Mouse (Mus musculus): ENCODE data around the gene Col16a1. TPM values are rescaled to one million over a fixed set of nuclear protein-coding genes. Genes with fewer than 3 reads are reported as not detected.

The Col16a1 gene
- total and polyA plus RNA-seq, 2 experiments from 2014 or later, result 13.1 to 19.9 TPM

- TF ChIP-seq CTCF (IDR thresholded peaks at IDR 0.05; ENCODE audit: low read depth), result no peak
- no peak overlapping the region for H3K9ac ChIP-seq (replicated peaks; ENCODE audit: low read length)
- no peak overlapping the region for H3K4me3 ChIP-seq (ENCODE audit: low read length)
- peaks cover 28% of the 10 kb centered on the region for H3K36me3 ChIP-seq (ENCODE audit: insufficient read depth, low read length)
- H3K27me3 ChIP-seq (ENCODE audit: insufficient read depth, low read length), result no peaks in the 10 kb centered on the region
- no peak overlapping the region for H3K4me2 ChIP-seq (ENCODE audit: low read depth, low read length)
- H3K9me3 ChIP-seq (ENCODE audit: low read length), result no peaks in the 10 kb centered on the region
- no peak for DNase-seq (ENCODE audit: low spot score)
- ATAC-seq, result no peak
- WGBS, result 78% methylated on average over 14 of the region's 14 CpGs
- H3K27ac ChIP-seq, result no peak overlapping the region
- H3K4me1 ChIP-seq (ENCODE audit: insufficient read depth, low read length), result no peaks in the 10 kb centered on the region
These were observed 38.6 kb upstream of the Col16a1 start for GRCm38 (mm10) chr4:130009043-130009442.

- Histone ChIP-seq H3K27ac (no peak overlapping the region), H3K9ac (replicated peaks; ENCODE audit: low read length) (no peak overlapping the region), H3K4me1 (ENCODE audit: insufficient read depth, low read length) (no peaks in the 10 kb centered on the region), H3K36me3 (ENCODE audit: insufficient read depth, low read length) (peaks cover 28% of the 10 kb centered on the region), H3K4me2 (ENCODE audit: low read depth, low read length) (no peak overlapping the region), H3K27me3 (ENCODE audit: insufficient read depth, low read length) (no peaks in the 10 kb centered on the region), H3K4me3 (ENCODE audit: low read length) (no peak overlapping the region), H3K9me3 (ENCODE audit: low read length) (no peaks in the 10 kb centered on the region)
- DNase-seq (ENCODE audit: low spot score), result no peak
- no peak for ATAC-seq
- WGBS, result 91% methylated on average over 4 of the region's 4 CpGs
- TF ChIP-seq CTCF (IDR thresholded peaks at IDR 0.05; ENCODE audit: low read depth), result no peak
These were observed 36.9 kb upstream of the Col16a1 start for GRCm38 (mm10) chr4:130010723-130011122.

- Histone ChIP-seq H3K9me3 (ENCODE audit: low read length) (no peaks in the 10 kb centered on the region), H3K4me1 (ENCODE audit: insufficient read depth, low read length) (no peaks in the 10 kb centered on the region), H3K4me2 (ENCODE audit: low read depth, low read length) (no peak overlapping the region), H3K9ac (replicated peaks; ENCODE audit: low read length) (no peak overlapping the region), H3K27me3 (ENCODE audit: insufficient read depth, low read length) (no peaks in the 10 kb centered on the region), H3K27ac (no peak overlapping the region), H3K36me3 (ENCODE audit: insufficient read depth, low read length) (peaks cover 29% of the 10 kb centered on the region), H3K4me3 (ENCODE audit: low read length) (no peak overlapping the region)
- ATAC-seq (no peak), DNase-seq (ENCODE audit: low spot score) (no peak)
- TF ChIP-seq CTCF (IDR thresholded peaks at IDR 0.05; ENCODE audit: low read depth), result peak; percentile 18; the same call in 1 of the 2 replicates
- 52% methylated on average over 6 of the region's 6 CpGs for WGBS
These were observed 35.4 kb upstream of the Col16a1 start for GRCm38 (mm10) chr4:130012234-130012633.

GRCm38 (mm10) chr4:130013111-130013510 lies 34.5 kb upstream of the Col16a1 start:
- Histone ChIP-seq H3K36me3 (ENCODE audit: insufficient read depth, low read length) (peaks cover 38% of the 10 kb centered on the region), H3K27me3 (ENCODE audit: insufficient read depth, low read length) (no peaks in the 10 kb centered on the region), H3K9ac (replicated peaks; ENCODE audit: low read length) (no peak overlapping the region), H3K27ac (no peak overlapping the region), H3K9me3 (ENCODE audit: low read length) (no peaks in the 10 kb centered on the region), H3K4me3 (ENCODE audit: low read length) (no peak overlapping the region), H3K4me2 (ENCODE audit: low read depth, low read length) (no peak overlapping the region), H3K4me1 (ENCODE audit: insufficient read depth, low read length) (no peaks in the 10 kb centered on the region)
- no peak for TF ChIP-seq CTCF (IDR thresholded peaks at IDR 0.05; ENCODE audit: low read depth)
- ATAC-seq (no peak), DNase-seq (ENCODE audit: low spot score) (no peak)
- 71% methylated on average over 10 of the region's 10 CpGs for WGBS

GRCm38 (mm10) chr4:130016010-130016409 lies 31.6 kb upstream of the Col16a1 start:
- no peaks in the 10 kb centered on the region for H3K9me3 ChIP-seq (ENCODE audit: low read length)
- H3K27ac ChIP-seq, result no peak overlapping the region
- WGBS, result 71% methylated on average over 4 of the region's 4 CpGs
- no peak for TF ChIP-seq CTCF (IDR thresholded peaks at IDR 0.05; ENCODE audit: low read depth)
- peaks cover 33% of the 10 kb centered on the region for H3K36me3 ChIP-seq (ENCODE audit: insufficient read depth, low read length)
- H3K4me3 ChIP-seq (ENCODE audit: low read length), result no peak overlapping the region
- H3K27me3 ChIP-seq (ENCODE audit: insufficient read depth, low read length), result no peaks in the 10 kb centered on the region
- H3K9ac ChIP-seq (replicated peaks; ENCODE audit: low read length), result no peak overlapping the region
- H3K4me1 ChIP-seq (ENCODE audit: insufficient read depth, low read length), result no peaks in the 10 kb centered on the region
- no peak overlapping the region for H3K4me2 ChIP-seq (ENCODE audit: low read depth, low read length)
- DNase-seq (ENCODE audit: low spot score), result no peak
- ATAC-seq, result no peak

GRCm38 (mm10) chr4:130017036-130017674 lies 30.5 kb upstream of the Col16a1 start:
- 74% methylated on average over 18 of the region's 18 CpGs for WGBS
- Histone ChIP-seq H3K36me3 (ENCODE audit: insufficient read depth, low read length) (peaks cover 25% of the 10 kb centered on the region), H3K9ac (replicated peaks; ENCODE audit: low read length) (no peak overlapping the region), H3K9me3 (ENCODE audit: low read length) (no peaks in the 10 kb centered on the region), H3K4me2 (ENCODE audit: low read depth, low read length) (no peak overlapping the region), H3K27ac (no peak overlapping the region), H3K4me3 (ENCODE audit: low read length) (no peak overlapping the region), H3K27me3 (ENCODE audit: insufficient read depth, low read length) (no peaks in the 10 kb centered on the region), H3K4me1 (ENCODE audit: insufficient read depth, low read length) (no peaks in the 10 kb centered on the region)
- DNase-seq (ENCODE audit: low spot score), result no peak
- ATAC-seq, result no peak
- no peak for TF ChIP-seq CTCF (IDR thresholded peaks at IDR 0.05; ENCODE audit: low read depth)

GRCm38 (mm10) chr4:130022952-130023351 lies 24.7 kb upstream of the Col16a1 start:
- WGBS, result 83% methylated on average over 8 of the region's 8 CpGs
- H3K4me3 ChIP-seq (ENCODE audit: low read length), result no peak overlapping the region
- H3K9ac ChIP-seq (replicated peaks; ENCODE audit: low read length), result no peak overlapping the region
- H3K27me3 ChIP-seq (ENCODE audit: insufficient read depth, low read length), result no peaks in the 10 kb centered on the region
- no peak overlapping the region for H3K4me2 ChIP-seq (ENCODE audit: low read depth, low read length)
- DNase-seq (ENCODE audit: low spot score), result no peak
- 0 out of 2 replicates have a peak, but pooled peaks cover 3% of the 10 kb centered on the region for H3K4me1 ChIP-seq (ENCODE audit: insufficient read depth, low read length)
- H3K27ac ChIP-seq, result no peak overlapping the region
- peaks cover 12% of the 10 kb centered on the region; the same call in 1 of the 2 replicates for H3K36me3 ChIP-seq (ENCODE audit: insufficient read depth, low read length)
- no peaks in the 10 kb centered on the region for H3K9me3 ChIP-seq (ENCODE audit: low read length)
- no peak for TF ChIP-seq CTCF (IDR thresholded peaks at IDR 0.05; ENCODE audit: low read depth)
- no peak for ATAC-seq

Data from hindbrain, postnatal 0 days (tissue).